Mouse (Mus musculus) myocyte (in vitro differentiated cells): ENCODE results near the gene Sh2b3.

Experiments used
- MAX ChIP-seq: IDR thresholded peaks from one replicate; pipeline ENCODE4 v1.6.1; 2011; ENCODE audit warnings: low read depth, mild to moderate bottlenecking, control low read depth
- POLR2A ChIP-seq: IDR thresholded peaks from one replicate; pipeline ENCODE4 v1.6.1; 2011; ENCODE audit warnings: low read depth, mild to moderate bottlenecking, control low read depth, moderate library complexity; ENCODE audit not compliant: insufficient read length
- POLR2AphosphoS2 ChIP-seq: IDR thresholded peaks from one replicate; pipeline ENCODE4 v1.6.1; 2011; ENCODE audit warnings: low read depth, control low read depth; ENCODE audit not compliant: insufficient read length
- USF1 ChIP-seq: IDR thresholded peaks from one replicate; pipeline ENCODE4 v1.6.1; 2011; ENCODE audit warnings: low read depth, mild to moderate bottlenecking, control low read depth, moderate library complexity

DNA sequence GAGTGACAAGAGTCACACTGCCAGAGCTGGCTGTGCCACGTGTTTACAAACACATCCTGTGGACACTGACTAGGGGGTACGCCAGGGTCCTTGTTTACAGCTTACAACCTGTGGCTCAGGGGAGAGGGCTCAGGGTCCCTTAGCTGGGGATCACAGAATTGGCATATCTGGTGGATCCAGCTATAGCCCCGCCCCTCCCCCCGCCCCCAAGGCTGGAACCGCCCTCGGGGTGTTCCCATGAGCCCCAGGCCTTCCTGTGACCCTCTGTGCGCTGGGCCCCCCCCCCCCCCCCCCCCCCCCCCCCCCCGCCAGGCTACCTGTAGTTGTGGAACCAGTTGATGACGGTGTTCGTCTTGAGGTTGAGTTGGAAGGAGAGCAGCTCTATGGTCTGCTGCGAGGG, 26.9 kb upstream of the Sh2b3 start:
- TF ChIP-seq POLR2AphosphoS2, result no peak
- no peak for TF ChIP-seq POLR2A
- no peak for TF ChIP-seq USF1
- TF ChIP-seq MAX, result no peak
